Comparison of ENCODE assay signal across 8 mouse cellular contexts in the genomic region with DNA sequence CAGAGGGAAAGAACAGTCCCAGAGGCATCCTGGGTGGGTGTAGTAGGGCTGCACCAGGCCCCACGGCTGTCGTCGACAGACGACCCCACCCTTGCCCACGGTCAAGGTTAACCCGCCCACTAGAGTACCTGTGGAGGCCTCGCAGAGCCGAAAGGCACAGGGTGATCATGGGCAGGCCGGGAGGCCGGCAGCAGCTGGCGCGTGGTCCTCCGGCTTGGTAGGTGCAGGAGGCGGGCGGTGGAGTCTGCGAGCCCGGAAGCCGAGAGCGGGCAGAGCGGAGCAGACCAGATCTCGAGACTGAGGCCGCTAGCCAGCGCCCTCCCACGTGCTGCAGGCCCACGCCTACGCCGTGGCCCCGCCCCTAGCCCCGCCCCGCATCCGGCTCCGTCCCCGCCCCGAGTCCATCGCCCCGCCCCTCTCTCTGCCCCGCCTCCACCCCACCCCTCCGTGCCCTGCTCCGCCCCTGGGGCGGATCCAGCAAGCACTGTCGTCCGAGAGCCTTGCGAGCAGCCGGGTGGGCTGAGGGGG. TPM values are rescaled to one million over a fixed set of nuclear protein-coding genes. Genes with fewer than 3 reads are reported as not detected.
DNase-seq lines count a peak whose midpoint lies in the region; ATAC-seq and TF ChIP-seq lines count a peak whose summit lies in the region.

A gene (minus strand): TSS at position 327 of the 528 bp plus-strand sequence.
A gene (plus strand): TSS at position 454 of the 528 bp plus-strand sequence.

- no peak for TF ChIP-seq RAD21 in MEL (IDR thresholded peaks at IDR 0.05; ENCODE audit: low read depth, low read length)

- 3% methylated on average over 22 of the region's 44 CpGs for WGBS in forebrain, embryonic 16.5 days
- WGBS in neural tube, embryonic 15.5 days = under 1% methylated on average over 38 of the region's 44 CpGs

- no peaks in the 10 kb centered on the region for H3K9me3 ChIP-seq in MEL (replicated peaks; ENCODE audit: insufficient read depth, low read length)
- no peaks in the 10 kb centered on the region for H3K9me3 ChIP-seq in forebrain, embryonic 16.5 days (ENCODE audit: control insufficient read depth, low read length)
- H3K9me3 ChIP-seq in neural tube, embryonic 15.5 days (replicated peaks) = no peaks in the 10 kb centered on the region

- peaks cover 0 to 2% of the 10 kb centered on the region in 2 experiments; a peak in 1 of 4 replicates for H3K36me3 ChIP-seq in MEL (ENCODE audit: control insufficient read depth in 1 of 2, insufficient read depth in 2 of 2, low read length in 2 of 2)
- no peaks in the 10 kb centered on the region; the same call in 1 of the 2 replicates for H3K36me3 ChIP-seq in forebrain, embryonic 16.5 days (ENCODE audit: control insufficient read depth, insufficient read depth)
- peaks cover 5% of the 10 kb centered on the region for H3K36me3 ChIP-seq in neural tube, embryonic 15.5 days

- H3K27ac ChIP-seq in MEL (ENCODE audit: control insufficient read depth, low read depth, low read length) = peak within 1 kb of the TSS; percentile 25; the same call in 1 of the 2 replicates
- peak within 1 kb of the TSS; percentile 82 for H3K27ac ChIP-seq in forebrain, embryonic 16.5 days (ENCODE audit: low read length)
- H3K27ac ChIP-seq in neural tube, embryonic 15.5 days (replicated peaks) = peak within 1 kb of the TSS; percentile 88

- peak; percentile 93 for ATAC-seq in forebrain, embryonic 16.5 days
- peak; percentile 93 for ATAC-seq in neural tube, embryonic 15.5 days (ENCODE audit: low FRiP score)

- H3K4me2 ChIP-seq in forebrain, embryonic 16.5 days (ENCODE audit: low read length) = peak within 1 kb of the TSS; percentile 66
- peak within 1 kb of the TSS; percentile 89 for H3K4me2 ChIP-seq in neural tube, embryonic 15.5 days

- peaks cover 0 to 9% of the 10 kb centered on the region in 2 experiments; a peak in 1 of 4 replicates for H3K4me1 ChIP-seq in MEL (ENCODE audit: control insufficient read depth in 1 of 2, insufficient read depth in 2 of 2, low read length in 2 of 2)
- peaks cover 14% of the 10 kb centered on the region for H3K4me1 ChIP-seq in forebrain, embryonic 16.5 days (replicated peaks; ENCODE audit: control insufficient read depth, insufficient read depth, low read length)
- peaks cover 22% of the 10 kb centered on the region for H3K4me1 ChIP-seq in neural tube, embryonic 15.5 days

- peak within 1 kb of the TSS; percentile 78 for H3K9ac ChIP-seq in MEL (ENCODE audit: control insufficient read depth, low read depth, low read length, poor library complexity, severe bottlenecking)
- H3K9ac ChIP-seq in forebrain, embryonic 16.5 days (replicated peaks; ENCODE audit: low read depth, low read length) = peak within 1 kb of the TSS; percentile 69
- peak within 1 kb of the TSS; percentile 85 for H3K9ac ChIP-seq in neural tube, embryonic 15.5 days (replicated peaks)

- peak; percentile 91 for DNase-seq in MEL (ENCODE audit: low read depth, low spot score)
- peak; percentile 77 to 79 for DNase-seq in cerebellum, adult 18-20 months
- peak; percentile 77 to 84 for DNase-seq in heart, postnatal 36 days
- peak; percentile 69 to 79 for DNase-seq in layer of hippocampus, adult 18-20 months (ENCODE audit: low spot score in 2 of 2)
- DNase-seq in lung, adult 18-20 months = peak; percentile 87 to 88
- DNase-seq in testis, postnatal 10 days (ENCODE audit: low spot score) = peak; percentile 92

- H3K27me3 ChIP-seq in MEL (ENCODE audit: control insufficient read depth in 1 of 2, insufficient read depth in 2 of 2, low read length in 2 of 2) = peaks cover 3 to 5% of the 10 kb centered on the region in 2 experiments; a peak in 3 of 4 replicates
- no peaks in the 10 kb centered on the region for H3K27me3 ChIP-seq in forebrain, embryonic 16.5 days (replicated peaks; ENCODE audit: control insufficient read depth, insufficient read depth, low read length)
- no peaks in the 10 kb centered on the region for H3K27me3 ChIP-seq in neural tube, embryonic 15.5 days (replicated peaks)

- peak within 1 kb of the TSS; percentile 82 for H3K4me3 ChIP-seq in MEL (ENCODE audit: control insufficient read depth in 1 of 2, insufficient read depth in 1 of 2, low read depth in 2 of 2, low read length in 2 of 2)
- peak within 1 kb of the TSS; percentile 62 for H3K4me3 ChIP-seq in forebrain, embryonic 16.5 days (replicated peaks; ENCODE audit: low read length)
- peak within 1 kb of the TSS; percentile 67 for H3K4me3 ChIP-seq in neural tube, embryonic 15.5 days (replicated peaks)

- peak; percentile 67 to 73; a peak in 3 of 4 replicates for TF ChIP-seq POLR2A in MEL (IDR thresholded peaks at IDR 0.05; ENCODE audit: control insufficient read depth in 1 of 2, insufficient read depth in 1 of 2, low read depth in 1 of 2, low read length in 2 of 2, poor library complexity in 1 of 2)

- intact Hi-C loops in heart, postnatal 36 days (cut with DNase I) = loop anchor here (5.0 kb wide), 1 partner anchor 187 kb away; a partner anchor contains a TSS

- no peak for TF ChIP-seq CTCF in MEL (IDR thresholded peaks at IDR 0.05 in 2 of 3, conservative IDR thresholded peaks at IDR 0.05 in 1 of 3; ENCODE audit: control insufficient read depth in 1 of 3, insufficient read depth in 1 of 3, low read depth in 2 of 3, low read length in 3 of 3, poor library complexity in 1 of 3, severe bottlenecking in 1 of 3)

- H3K79me2 ChIP-seq in MEL (ENCODE audit: control insufficient read depth, insufficient read depth, low read length, poor library complexity) = peaks cover 5% of the 10 kb centered on the region; the same call in 1 of the 2 replicates

- TF ChIP-seq EP300 in MEL (IDR thresholded peaks at IDR 0.05; ENCODE audit: low read depth in 1 of 2, low read length in 2 of 2) = no peak

TF ChIP-seq in MEL, 35 proteins besides CTCF, POLR2A, EP300 and RAD21:
- TF ChIP-seq USF1 (IDR thresholded peaks at IDR 0.05; ENCODE audit: low read depth, low read length) (peak; percentile 82), MAX (IDR thresholded peaks at IDR 0.05; ENCODE audit: low read length) (peak; percentile 90), SIN3A (IDR thresholded peaks at IDR 0.05; ENCODE audit: low read length) (peak; percentile 85; the same call in 1 of the 2 replicates), TAL1 (IDR thresholded peaks at IDR 0.05; ENCODE audit: low read length) (no peak), NELFE (IDR thresholded peaks at IDR 0.05; ENCODE audit: low read depth, low read length) (peak; percentile 42), RCOR1 (IDR thresholded peaks at IDR 0.05; ENCODE audit: low read depth, low read length) (no peak), CHD1 (IDR thresholded peaks at IDR 0.05; ENCODE audit: low read depth, low read length) (no peak), MXI1 (IDR thresholded peaks at IDR 0.05; ENCODE audit: low read depth, low read length) (peak; percentile 95), TCF12 (IDR thresholded peaks at IDR 0.05; ENCODE audit: low read depth, low read length) (0 out of 2 replicates have a peak, but pooled peaks have one; percentile 28), POLR2AphosphoS5 (IDR thresholded peaks at IDR 0.05; ENCODE audit: borderline replicate concordance, low read depth, low read length) (no peak), ELF1 (IDR thresholded peaks at IDR 0.05; ENCODE audit: low read depth, low read length) (peak; percentile 52; the same call in 1 of the 2 replicates), CHD2 (IDR thresholded peaks at IDR 0.05; ENCODE audit: low read length) (no peak), ZMIZ1 (IDR thresholded peaks at IDR 0.05; ENCODE audit: low read depth, low read length) (no peak), MYC (IDR thresholded peaks at IDR 0.05; ENCODE audit: low read depth, low read length) (no peak)
TF ChIP-seq in MEL: peak in this region for 7.

RNA-seq across cellular contexts. Expression of the first gene that starts in this region (rescaled TPM):
- total RNA-seq in MEL (2012; rRNA removed) = 14.2 and 15.4 TPM in 2 replicates
- 100 to 1,000 TPM in 1 of 2 experiments, 10 to 100 TPM in 1; 16.1 to 229 TPM for polyA plus RNA-seq in MEL (2012; ENCODE audit: insufficient read depth in 1 of 2, insufficient read length in 2 of 2, low read depth in 1 of 2, low replicate concordance in 2 of 2, missing spikeins in 1 of 2)
- 40.1 and 45.8 TPM in 2 replicates for polyA plus RNA-seq in forebrain, embryonic 16.5 days (2015; fragmentation: Nextera tagmentation; extraction: Ambion mirVana)
- 10 to 100 TPM; 10.6 to 14.8 TPM for total RNA-seq in heart, postnatal 36 days (2021)
- 10 to 100 TPM; 17.4 to 21.1 TPM for total RNA-seq in layer of hippocampus, adult 18-20 months (2021)
- polyA plus RNA-seq in neural tube, embryonic 15.5 days (2015; fragmentation: Nextera tagmentation; extraction: Ambion mirVana) = 49.4 and 56.5 TPM in 2 replicates

RNA-seq across cellular contexts. Expression of the second gene that starts in this region (rescaled TPM):
- total RNA-seq in MEL (2012; rRNA removed) = 0.03 TPM in 1 of 2 replicates, not detected in the other
- under 1 TPM in 1 of 2 experiments, not detected in 1; 0.11 TPM for polyA plus RNA-seq in MEL (2012; ENCODE audit: insufficient read depth in 1 of 2, insufficient read length in 2 of 2, low read depth in 1 of 2, low replicate concordance in 2 of 2, missing spikeins in 1 of 2)
- polyA plus RNA-seq in forebrain, embryonic 16.5 days (2015; fragmentation: Nextera tagmentation; extraction: Ambion mirVana) = 34.0 and 39.2 TPM in 2 replicates
- total RNA-seq in heart, postnatal 36 days (2021) = 1 to 10 TPM in 1 of 2 experiments, under 1 TPM in 1; 0.97 to 1.5 TPM
- 10 to 100 TPM; 79.8 to 80.1 TPM for total RNA-seq in layer of hippocampus, adult 18-20 months (2021)
- 28.6 and 34.5 TPM in 2 replicates for polyA plus RNA-seq in neural tube, embryonic 15.5 days (2015; fragmentation: Nextera tagmentation; extraction: Ambion mirVana)

Comparison
In these comparisons a context has a peak if more than half of its experiments do, and no peak if none do; other contexts are left out.
1. Peak in every context shown above with its lines: DNase-seq, ATAC-seq, H3K4me3 ChIP-seq and H3K27ac ChIP-seq.
2. RNA of the second gene that starts in this region (total RNA-seq): 79.8 to 80.1 TPM in layer of hippocampus, adult 18-20 months; 0.97 to 1.5 TPM in heart, postnatal 36 days and 0.03 TPM in MEL; every median in the first group is over 10 times any median in the second.
3. RNA of the second gene that starts in this region (polyA plus RNA-seq): 28.6 to 34.5 TPM in neural tube, embryonic 15.5 days and 34.0 to 39.2 TPM in forebrain, embryonic 16.5 days; 0.11 TPM in MEL; every median in the first group is over 10 times any median in the second.
4. H3K27ac ChIP-seq: peak in every context shown above with its lines; median percentile 88 in neural tube, embryonic 15.5 days; 82 in forebrain, embryonic 16.5 days; 25 in MEL.